14 mouse cellular contexts compared by ENCODE assay signal in the genomic region with DNA sequence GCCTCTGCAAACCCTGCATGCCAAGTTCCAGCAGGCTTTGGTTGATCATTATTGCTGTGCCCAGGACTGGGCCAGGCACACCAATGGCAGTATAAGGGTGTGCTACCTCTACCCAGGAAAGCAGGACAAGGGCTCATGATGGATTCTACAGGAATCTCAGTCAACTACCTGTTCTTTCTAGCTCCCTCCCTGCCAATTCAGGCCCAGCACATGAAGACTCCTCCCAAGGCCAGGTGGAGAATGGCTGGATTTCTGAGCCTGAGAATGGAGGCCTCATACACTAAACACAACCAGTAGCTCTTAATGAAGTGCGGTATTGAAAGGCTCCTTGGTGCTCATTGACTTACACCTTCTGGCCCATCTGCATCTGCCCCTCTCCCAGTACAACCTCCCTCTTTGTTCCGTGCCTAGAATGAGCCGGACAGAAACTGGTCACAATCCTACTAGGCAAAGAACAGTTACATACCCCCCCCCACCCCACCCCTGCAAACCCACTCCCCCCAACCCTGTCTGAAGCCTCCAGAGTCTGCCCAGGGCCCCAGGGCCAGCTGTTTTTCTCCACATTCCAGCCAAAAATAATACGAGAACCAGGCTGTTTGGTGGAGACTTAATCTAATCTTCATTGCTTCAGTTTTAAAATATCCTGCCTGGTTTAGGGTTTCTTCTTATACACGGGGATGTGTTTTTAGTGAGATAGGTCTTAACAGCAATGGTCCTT. TPM values are rescaled to one million over a fixed set of nuclear protein-coding genes. Genes with fewer than 3 reads are reported as not detected.
DNase-seq lines count a peak whose midpoint lies in the region; ATAC-seq and TF ChIP-seq lines count a peak whose summit lies in the region.
"Had no signal": no experiment of that assay in that cellular context is flagged by ENCODE, and none has a peak within 500 bp of the region (broad histone marks: within the 10 kb centered on the region; RNA-seq: fewer than 3 reads in every experiment).

No protein-coding gene starts in this region.

- H3K27ac ChIP-seq in forebrain, embryonic 12.5 days, result 0 out of 2 replicates have a peak overlapping the region, but pooled peaks have one; percentile 46
- H3K27ac ChIP-seq in forebrain, postnatal 0 days (ENCODE audit: low read depth, low read length), result no peak overlapping the region
- H3K27ac ChIP-seq in kidney, embryonic 16.5 days (ENCODE audit: low read length), result peak overlapping the region; percentile 36; the same call in 1 of the 2 replicates
- peak overlapping the region; percentile 49 for H3K27ac ChIP-seq in hindbrain, embryonic 12.5 days
- H3K27ac ChIP-seq in neural tube, embryonic 11.5 days (ENCODE audit: low read depth, low read length), result 0 out of 2 replicates have a peak overlapping the region, but pooled peaks have one; percentile 8
- H3K27ac ChIP-seq in thymus, adult 2 months (ENCODE audit: control insufficient read depth, insufficient read depth, low read length), result no peak overlapping the region

- whole genome bisulfite sequencing in forebrain, embryonic 12.5 days, result 25% methylated on average over 5 of the region's 5 CpGs
- 51% methylated on average over 5 of the region's 5 CpGs for WGBS in forebrain, postnatal 0 days
- WGBS in kidney, embryonic 16.5 days, result 31% methylated on average over 5 of the region's 5 CpGs
- WGBS in hindbrain, embryonic 12.5 days, result 30% methylated on average over 5 of the region's 5 CpGs
- WGBS in neural tube, embryonic 11.5 days, result 24% methylated on average over 5 of the region's 5 CpGs
- 90% methylated on average over 5 of the region's 5 CpGs for WGBS in thymus, adult 2 months

- H3K4me1 ChIP-seq in forebrain, embryonic 12.5 days, result peaks cover 80% of the 10 kb centered on the region
- peaks cover 23% of the 10 kb centered on the region for H3K4me1 ChIP-seq in forebrain, postnatal 0 days (ENCODE audit: insufficient read depth)
- peaks cover 62% of the 10 kb centered on the region for H3K4me1 ChIP-seq in kidney, embryonic 16.5 days (ENCODE audit: insufficient read depth, low read length)
- H3K4me1 ChIP-seq in hindbrain, embryonic 12.5 days, result peaks cover 73% of the 10 kb centered on the region
- H3K4me1 ChIP-seq in neural tube, embryonic 11.5 days (ENCODE audit: control insufficient read depth, insufficient read depth, low read length), result peaks cover 41% of the 10 kb centered on the region
- H3K4me1 ChIP-seq in thymus, adult 2 months (replicated peaks; ENCODE audit: control insufficient read depth, insufficient read depth, low read length), result peaks cover 6% of the 10 kb centered on the region

- no peak for DNase-seq in forebrain, postnatal 0 days
- DNase-seq in kidney, postnatal 10 days, result no peak
- DNase-seq in neural tube, embryonic 11.5 days (ENCODE audit: low spot score), result peak; percentile 18
- no peak for DNase-seq in thymus, adult 2 months
- DNase-seq: B cell, adult 2 months; gastrocnemius, postnatal 25 days; kidney, adult 8-10 months; thymus, postnatal 4 days had no signal

- ATAC-seq in forebrain, embryonic 12.5 days (ENCODE audit: low FRiP score), result no peak
- no peak for ATAC-seq in forebrain, postnatal 0 days
- no peak for ATAC-seq in kidney, embryonic 16.5 days (ENCODE audit: low FRiP score, low TSS enrichment)
- ATAC-seq in hindbrain, embryonic 12.5 days (ENCODE audit: low FRiP score), result no peak
- no peak for ATAC-seq in neural tube, embryonic 11.5 days (ENCODE audit: insufficient read depth, low FRiP score, low TSS enrichment)
- no peak for ATAC-seq in erythroblast, adult 5-6 weeks (replicated peaks; ENCODE audit: low FRiP score, poor library complexity, severe bottlenecking)

- H3K27me3 ChIP-seq in forebrain, embryonic 12.5 days, result no peaks in the 10 kb centered on the region
- H3K27me3 ChIP-seq in forebrain, postnatal 0 days (ENCODE audit: insufficient read depth, low read length), result no peaks in the 10 kb centered on the region
- H3K27me3 ChIP-seq in kidney, embryonic 16.5 days (ENCODE audit: insufficient read depth, low read length), result peaks cover 22% of the 10 kb centered on the region
- no peaks in the 10 kb centered on the region for H3K27me3 ChIP-seq in hindbrain, embryonic 12.5 days
- no peaks in the 10 kb centered on the region for H3K27me3 ChIP-seq in neural tube, embryonic 11.5 days (ENCODE audit: control insufficient read depth, insufficient read depth, low read length)
- peaks cover 16% of the 10 kb centered on the region for H3K27me3 ChIP-seq in thymus, adult 2 months (ENCODE audit: control insufficient read depth, insufficient read depth, low read length)

- peak overlapping the region; percentile 9; the same call in 1 of the 2 replicates for H3K9ac ChIP-seq in forebrain, embryonic 12.5 days
- no peak overlapping the region for H3K9ac ChIP-seq in forebrain, postnatal 0 days
- 0 out of 2 replicates have a peak overlapping the region, but pooled peaks have one; percentile 35 for H3K9ac ChIP-seq in kidney, embryonic 16.5 days (replicated peaks; ENCODE audit: low read length)
- H3K9ac ChIP-seq in hindbrain, embryonic 12.5 days, result peak overlapping the region; percentile 18; the same call in 1 of the 2 replicates
- H3K9ac ChIP-seq in neural tube, embryonic 11.5 days (ENCODE audit: low read length), result no peak overlapping the region

- TF ChIP-seq CTCF in forebrain, postnatal 0 days (IDR thresholded peaks at IDR 0.05; ENCODE audit: low read depth), result no peak
- TF ChIP-seq CTCF in thymus, adult 2 months (IDR thresholded peaks at IDR 0.05; ENCODE audit: borderline replicate concordance, control insufficient read depth, extremely low read depth, insufficient read depth, low read length, poor library complexity), result no peak

- no peak for TF ChIP-seq POLR2A in thymus, adult 2 months (IDR thresholded peaks at IDR 0.05; ENCODE audit: control insufficient read depth, extremely low read depth, insufficient read depth, low read length, poor library complexity)

- H3K4me2 ChIP-seq in forebrain, embryonic 12.5 days, result 0 out of 2 replicates have a peak overlapping the region, but pooled peaks have one; percentile 28
- no peak overlapping the region for H3K4me2 ChIP-seq in forebrain, postnatal 0 days (ENCODE audit: low read depth)
- no peak overlapping the region for H3K4me2 ChIP-seq in kidney, embryonic 16.5 days (replicated peaks; ENCODE audit: low read depth, low read length)
- H3K4me2 ChIP-seq in hindbrain, embryonic 12.5 days (replicated peaks), result no peak overlapping the region
- no peak overlapping the region for H3K4me2 ChIP-seq in neural tube, embryonic 11.5 days (ENCODE audit: low read depth)

- no peaks in the 10 kb centered on the region for H3K36me3 ChIP-seq in forebrain, embryonic 12.5 days (replicated peaks)
- no peaks in the 10 kb centered on the region for H3K36me3 ChIP-seq in forebrain, postnatal 0 days (ENCODE audit: insufficient read depth)
- H3K36me3 ChIP-seq in kidney, embryonic 16.5 days (ENCODE audit: insufficient read depth, low read length), result no peaks in the 10 kb centered on the region
- no peaks in the 10 kb centered on the region for H3K36me3 ChIP-seq in hindbrain, embryonic 12.5 days
- no peaks in the 10 kb centered on the region for H3K36me3 ChIP-seq in neural tube, embryonic 11.5 days (ENCODE audit: control insufficient read depth, insufficient read depth, low read length)
- H3K36me3 ChIP-seq in thymus, adult 2 months (ENCODE audit: control insufficient read depth, insufficient read depth, low read length), result no peaks in the 10 kb centered on the region

- H3K4me3 ChIP-seq in forebrain, embryonic 12.5 days (replicated peaks), result no peak overlapping the region
- no peak overlapping the region for H3K4me3 ChIP-seq in forebrain, postnatal 0 days (ENCODE audit: low read depth, low read length)
- H3K4me3 ChIP-seq in kidney, embryonic 16.5 days (ENCODE audit: low read length), result no peak overlapping the region
- no peak overlapping the region for H3K4me3 ChIP-seq in hindbrain, embryonic 12.5 days
- no peak overlapping the region for H3K4me3 ChIP-seq in neural tube, embryonic 11.5 days (ENCODE audit: low read depth, low read length)
- no peak overlapping the region for H3K4me3 ChIP-seq in thymus, adult 2 months (ENCODE audit: control insufficient read depth, insufficient read depth, low read length)
- H3K4me3 ChIP-seq: erythroblast, embryonic 14.5 days; megakaryocyte, embryonic 14.5 days had no signal

- H3K9me3 ChIP-seq in forebrain, embryonic 12.5 days, result no peaks in the 10 kb centered on the region
- H3K9me3 ChIP-seq in forebrain, postnatal 0 days (ENCODE audit: low read length), result no peaks in the 10 kb centered on the region
- no peaks in the 10 kb centered on the region for H3K9me3 ChIP-seq in kidney, embryonic 16.5 days (ENCODE audit: low read length)
- no peaks in the 10 kb centered on the region for H3K9me3 ChIP-seq in hindbrain, embryonic 12.5 days (replicated peaks)
- no peaks in the 10 kb centered on the region for H3K9me3 ChIP-seq in neural tube, embryonic 11.5 days (ENCODE audit: control insufficient read depth, low read length)
- H3K9me3 ChIP-seq: megakaryocyte, embryonic 14.5 days had no signal

RNA-seq across cellular contexts. Expression of gene Pknox2, which starts 6.6 kb away (rescaled TPM):
- 27.1 and 29.5 TPM in 2 replicates for polyA plus RNA-seq in forebrain, embryonic 12.5 days (2016; fragmentation: Nextera tagmentation; extraction: Ambion mirVana)
- 20.9 and 26.1 TPM in 2 replicates for total RNA-seq in forebrain, postnatal 0 days (2014; rRNA removed)
- polyA plus RNA-seq in forebrain, postnatal 0 days (2015; fragmentation: Nextera tagmentation; extraction: Ambion mirVana), result 26.3 and 27.9 TPM in 2 replicates
- 11.0 and 12.7 TPM in 2 replicates for polyA plus RNA-seq in kidney, embryonic 16.5 days (2015; fragmentation: Nextera tagmentation; extraction: Ambion mirVana)
- polyA plus RNA-seq in hindbrain, embryonic 12.5 days (2016; fragmentation: Nextera tagmentation; extraction: Ambion mirVana), result 29.6 and 38.0 TPM in 2 replicates
- polyA plus RNA-seq in neural tube, embryonic 11.5 days (2014; fragmentation: Nextera tagmentation; extraction: Ambion mirVana), result 22.8 and 24.3 TPM in 2 replicates
- polyA plus RNA-seq in thymus, adult 2 months (2012; rRNA removed), result 3.1 and 3.2 TPM in 2 replicates
- total RNA-seq in erythroblast, adult 5-6 weeks (2015; ENCODE audit: low replicate concordance), result 0.58 TPM in 1 of 2 replicates, not detected in the other
- 0.09 TPM in 1 of 2 replicates, not detected in the other for total RNA-seq in erythroblast, adult 5-6 weeks (2017; ENCODE audit: low replicate concordance)
- polyA plus RNA-seq: erythroblast, embryonic 14.5 days had no signal

Comparison
In these comparisons a context has a peak if more than half of its experiments do, and no peak if none do; other contexts are left out.
1. H3K27ac ChIP-seq: peak in forebrain, embryonic 12.5 days (single experiment), kidney, embryonic 16.5 days (single experiment), hindbrain, embryonic 12.5 days (single experiment) and neural tube, embryonic 11.5 days (single experiment); none in forebrain, postnatal 0 days (single experiment) and thymus, adult 2 months (single experiment).
2. H3K9ac ChIP-seq: peak in forebrain, embryonic 12.5 days (single experiment), kidney, embryonic 16.5 days (single experiment) and hindbrain, embryonic 12.5 days (single experiment); none in forebrain, postnatal 0 days (single experiment) and neural tube, embryonic 11.5 days (single experiment).